Mouse (Mus musculus): Measurements from ENCODE around the gene Crip1. TPM values are rescaled to one million over a fixed set of nuclear protein-coding genes. Genes with fewer than 3 reads are reported as not detected.

Gene Crip1
- total RNA-seq (2023): 100 to 1,000 TPM; 571 to 649 TPM

GRCm38 (mm10) chr12:113146112-113147057 lies at the start of gene Crip1:
Crip1 (plus strand) TSS chr12:113146316.

DNA sequence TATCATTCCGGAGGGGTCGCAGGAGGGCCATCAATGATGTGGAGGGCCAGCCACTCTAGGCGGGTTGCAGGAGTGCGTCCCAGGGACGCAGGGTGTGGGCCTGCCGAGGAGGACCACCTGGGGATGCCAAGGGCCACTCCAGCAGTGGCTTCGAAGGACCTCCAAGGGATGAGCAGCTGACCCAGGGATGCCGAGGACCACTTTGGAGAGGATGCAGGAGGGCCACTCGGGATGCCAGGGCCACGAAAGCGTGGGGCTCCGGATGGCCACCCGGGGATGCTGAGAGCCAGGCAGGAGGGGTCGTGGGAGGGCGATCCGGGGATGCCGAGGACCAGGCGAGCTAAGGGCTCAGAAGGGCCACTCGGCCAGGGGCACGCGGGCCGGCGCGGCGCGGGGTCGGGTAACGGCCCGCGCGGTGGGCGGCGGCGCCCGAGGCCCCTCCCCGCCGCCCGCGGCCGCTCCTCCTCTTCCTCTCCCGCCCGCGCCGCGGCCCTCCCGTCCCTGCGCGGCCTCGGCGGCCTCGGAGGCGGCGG lies 48.3 kb upstream of the Crip1 start, which contains the start of gene Mta1:
Mta1 (plus strand) TSS at position 530 of the 533 bp plus-strand sequence.

GRCm38 (mm10) chr12:113139908-113140615 lies 6.1 kb upstream of the Crip1 start, which contains the start of gene Crip2:
Crip2 (plus strand) TSS chr12:113140236.

GRCm38 (mm10) chr12:113155887-113156539 lies 9.9 kb downstream of the Crip1 start, which contains the start of gene Tedc1:
Tedc1 (plus strand) TSS chr12:113156421.

DNA sequence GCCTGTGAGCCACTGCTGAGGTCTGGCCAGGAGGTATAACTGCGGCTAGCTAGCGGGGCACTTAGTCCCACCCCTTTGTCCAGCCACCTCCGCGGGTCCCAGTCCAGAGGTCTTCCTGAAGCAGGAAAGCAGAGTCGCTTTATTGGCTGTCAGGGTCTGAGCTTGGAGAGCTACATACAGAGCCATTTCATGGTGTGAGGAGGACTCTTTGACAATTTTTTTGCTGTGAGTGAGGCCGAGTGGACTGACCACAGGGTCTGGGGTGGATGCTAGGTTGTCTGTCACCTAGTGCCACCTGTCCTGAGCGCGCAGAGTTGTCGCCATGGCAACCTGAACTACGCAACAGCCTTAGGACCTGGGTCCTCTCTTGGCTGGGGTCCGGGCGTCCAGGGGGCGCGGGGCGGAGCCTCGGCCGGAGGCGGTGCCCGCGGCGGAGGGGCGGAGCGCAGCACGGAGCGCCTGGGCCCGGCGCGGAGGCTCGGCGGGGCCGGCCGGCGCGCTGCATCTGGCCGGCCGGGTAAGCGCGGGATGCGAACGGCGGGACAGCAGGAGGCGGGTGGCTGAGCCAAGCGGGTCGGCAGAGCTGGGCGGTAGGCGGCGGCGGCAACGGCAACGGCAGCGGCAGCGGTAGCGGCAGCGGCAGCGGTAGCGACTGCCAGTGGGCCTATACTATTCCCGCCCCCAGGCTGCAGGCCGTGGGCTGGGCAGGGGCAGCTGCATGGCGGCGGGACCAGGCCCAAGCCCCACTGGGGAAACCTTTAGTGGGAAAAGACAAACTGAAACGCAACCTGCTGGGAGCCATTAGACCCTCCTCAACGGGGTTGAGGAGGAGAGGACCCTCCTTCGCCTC lies 39.6 kb downstream of the Crip1 start, which contains the start of gene Tmem121:
Tmem121 (plus strand) TSS at position 489 of the 850 bp plus-strand sequence.

Other genes with a start within 250 kb of the Crip1 start
- gene Jag2, start 216.5 kb upstream of the Crip1 start, total RNA-seq (2023): 1 to 10 TPM in 1 of 2 experiments, under 1 TPM in 1; 0.77 to 3.4 TPM
- gene Nudt14, start 204.2 kb upstream of the Crip1 start, total RNA-seq (2023): 10 to 100 TPM; 13.0 to 14.9 TPM
- 10 to 100 TPM; 13.3 to 14.4 TPM for gene Btbd6, start 169.8 kb upstream of the Crip1 start, total RNA-seq (2023)
- 100 to 1,000 TPM; 167 to 174 TPM for gene Brf1, start 145.6 kb upstream of the Crip1 start, total RNA-seq (2023)
- 10 to 100 TPM; 33.5 to 35.0 TPM for gene Pacs2, start 131.8 kb upstream of the Crip1 start, total RNA-seq (2023)
- not detected for gene Tex22, start 71.8 kb upstream of the Crip1 start, total RNA-seq (2023)
- 10 to 100 TPM; 45.3 to 49.7 TPM for gene Mta1, start 48.0 kb upstream of the Crip1 start, total RNA-seq (2023)
- 10 to 100 TPM; 10.9 to 12.5 TPM for gene Crip2, start 6.1 kb upstream of the Crip1 start, total RNA-seq (2023)
- gene Tedc1, start 10.1 kb downstream of the Crip1 start, total RNA-seq (2023): 10 to 100 TPM; 18.7 to 22.0 TPM
- gene Tmem121, start 39.6 kb downstream of the Crip1 start, total RNA-seq (2023): 1 to 10 TPM; 4.4 to 5.3 TPM